Mouse (Mus musculus) myocyte (in vitro differentiated cells): ENCODE measurements around the gene Actn1. TPM values are rescaled to one million over a fixed set of nuclear protein-coding genes. Genes with fewer than 3 reads are reported as not detected.

Experiments
- H3K27me3 ChIP-seq: one replicate; pipeline ENCODE4 v1.6.1; 2011; ENCODE audit not compliant: control insufficient read depth, insufficient read depth, insufficient read length
- H3K36me3 ChIP-seq: one replicate; pipeline ENCODE4 v1.6.1; 2011; ENCODE audit not compliant: control insufficient read depth, insufficient read depth
- H3K4me2 ChIP-seq: one replicate; pipeline ENCODE4 v1.6.1; 2011; ENCODE audit warnings: low read depth, control low read depth
- H3K4me3 ChIP-seq: one replicate; pipeline ENCODE4 v1.5.1; 2011; ENCODE audit warnings: mild to moderate bottlenecking, control low read depth, moderate library complexity
- H3K79me2 ChIP-seq: one replicate; pipeline ENCODE4 v1.6.1; 2011; ENCODE audit not compliant: control insufficient read depth, insufficient read depth
- H3ac ChIP-seq: one replicate; pipeline ENCODE4 v1.6.1; 2011; ENCODE audit not compliant: control insufficient read depth, insufficient read length
- CEBPB ChIP-seq: IDR thresholded peaks from 2 replicates; pipeline ENCODE4 v1.6.1; 2011; ENCODE audit warnings: mild to moderate bottlenecking, moderate library complexity; ENCODE audit not compliant: poor library complexity, insufficient read depth, severe bottlenecking
- E2F4 ChIP-seq: IDR thresholded peaks from one replicate; pipeline ENCODE4 v1.6.1; 2011; ENCODE audit warnings: mild to moderate bottlenecking, control low read depth, moderate library complexity; ENCODE audit not compliant: insufficient read depth
- MAX ChIP-seq: IDR thresholded peaks from one replicate; pipeline ENCODE4 v1.6.1; 2011; ENCODE audit warnings: low read depth, mild to moderate bottlenecking, control low read depth
- MYOD1 ChIP-seq, 3 experiments: IDR thresholded peaks; one replicate each; pipeline ENCODE4 v1.6.1; 2011; ENCODE audit warnings: control low read depth in 2 of 3, low read depth in 2 of 3, mild to moderate bottlenecking in 2 of 3, moderate library complexity in 1 of 3; ENCODE audit not compliant: insufficient read length in 2 of 3, control insufficient read depth in 1 of 3
- MYOG ChIP-seq, 3 experiments: IDR thresholded peaks; one replicate each; pipeline ENCODE4 v1.6.1; 2011; ENCODE audit warnings: control low read depth in 2 of 3, low read depth in 2 of 3, mild to moderate bottlenecking in 2 of 3; ENCODE audit not compliant: insufficient read length in 2 of 3, control insufficient read depth in 1 of 3, insufficient read depth in 1 of 3
- POLR2A ChIP-seq: IDR thresholded peaks from one replicate; pipeline ENCODE4 v1.6.1; 2011; ENCODE audit warnings: low read depth, mild to moderate bottlenecking, control low read depth, moderate library complexity; ENCODE audit not compliant: insufficient read length
- POLR2AphosphoS2 ChIP-seq: IDR thresholded peaks from one replicate; pipeline ENCODE4 v1.6.1; 2011; ENCODE audit warnings: low read depth, control low read depth; ENCODE audit not compliant: insufficient read length
- REST ChIP-seq: IDR thresholded peaks from one replicate; pipeline ENCODE4 v1.6.1; 2011; ENCODE audit warnings: mild to moderate bottlenecking, control low read depth, moderate library complexity; ENCODE audit not compliant: insufficient read depth, insufficient read length
- SRF ChIP-seq: IDR thresholded peaks from one replicate; pipeline ENCODE4 v1.6.1; 2011; ENCODE audit warnings: low read depth; ENCODE audit not compliant: control insufficient read depth, insufficient read length
- TCF12 ChIP-seq: IDR thresholded peaks from one replicate; pipeline ENCODE4 v1.6.1; 2011; ENCODE audit warnings: mild to moderate bottlenecking, control low read depth; ENCODE audit not compliant: poor library complexity, insufficient read depth, severe bottlenecking
- TCF3 ChIP-seq: IDR thresholded peaks from one replicate; pipeline ENCODE4 v1.6.1; 2011; ENCODE audit warnings: low read depth, control low read depth; ENCODE audit not compliant: insufficient read length
- USF1 ChIP-seq: IDR thresholded peaks from one replicate; pipeline ENCODE4 v1.6.1; 2011; ENCODE audit warnings: low read depth, mild to moderate bottlenecking, control low read depth, moderate library complexity
- polyA plus RNA-seq: library from polyadenylated mRNA; unstranded; fragments of >200 nt; fragmentation: generic; extraction: Trizol; gene quantifications from one replicate; pipeline ENCODE4 v1.2.1, GENCODE M21; 2012; ENCODE audit warnings: missing spikeins

Gene Actn1
- polyA plus RNA-seq: 166 TPM

- peak within 1 kb of the TSS; percentile 55 for H3ac ChIP-seq
- TF ChIP-seq E2F4 (peak; percentile 21), CEBPB (no peak), MYOD1 (IDR thresholded peaks at IDR 0.05; ENCODE audit: control insufficient read depth in 1 of 3, insufficient read length in 2 of 3, low read depth in 2 of 3) (peak in 1 of 3 experiments; percentile 27), POLR2AphosphoS2 (no peak), REST (peak; percentile 38), MAX (no peak), POLR2A (peak; percentile 73), USF1 (peak; percentile 76), SRF (no peak)
- peak within 1 kb of the TSS; percentile 87 for H3K4me2 ChIP-seq
- H3K4me3 ChIP-seq: peak within 1 kb of the TSS; percentile 100
- peaks cover 47% of the 10 kb centered on the region for H3K79me2 ChIP-seq
- H3K27me3 ChIP-seq: no peaks in the 10 kb centered on the region
- no peaks in the 10 kb centered on the region for H3K36me3 ChIP-seq
Measured at GRCm38 (mm10) chr12:80260056-80260743, at the start of gene Actn1. TSS of gene Actn1 (minus strand) at chr12:80260371.

DNA sequence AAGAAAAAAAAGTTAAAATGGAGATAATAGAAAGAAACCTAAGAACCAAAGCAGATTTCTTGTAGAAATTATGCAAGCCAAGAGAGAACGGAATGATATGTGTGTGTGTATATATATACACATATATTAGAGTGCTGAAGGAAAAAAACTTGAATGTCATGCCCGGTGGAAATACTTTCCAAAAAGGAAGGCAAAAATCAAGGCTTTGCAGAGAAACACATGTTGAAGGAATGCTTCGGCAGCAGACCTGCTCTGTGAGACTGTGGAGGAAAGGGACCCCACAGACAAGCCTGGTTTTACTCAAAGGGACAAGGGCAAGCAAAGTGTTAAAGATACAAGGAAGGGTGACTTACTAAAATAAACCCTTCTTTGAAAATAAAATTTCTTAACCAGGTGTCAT is 47.4 kb upstream of the Actn1 start:
- Histone ChIP-seq H3K27me3 (no peaks in the 10 kb centered on the region), H3K4me2 (no peak overlapping the region), H3ac (no peak overlapping the region), H3K4me3 (no peak overlapping the region), H3K36me3 (no peaks in the 10 kb centered on the region), H3K79me2 (no peaks in the 10 kb centered on the region)
- TF ChIP-seq TCF3 (no peak), TCF12 (no peak), POLR2AphosphoS2 (no peak), E2F4 (no peak), MAX (no peak), SRF (no peak), USF1 (no peak), CEBPB (no peak), REST (no peak), MYOG (IDR thresholded peaks at IDR 0.05; ENCODE audit: control insufficient read depth in 1 of 3, insufficient read depth in 1 of 3, insufficient read length in 2 of 3, low read depth in 2 of 3) (no peak), MYOD1 (IDR thresholded peaks at IDR 0.05; ENCODE audit: control insufficient read depth in 1 of 3, insufficient read length in 2 of 3, low read depth in 2 of 3) (no peak), POLR2A (no peak)

DNA sequence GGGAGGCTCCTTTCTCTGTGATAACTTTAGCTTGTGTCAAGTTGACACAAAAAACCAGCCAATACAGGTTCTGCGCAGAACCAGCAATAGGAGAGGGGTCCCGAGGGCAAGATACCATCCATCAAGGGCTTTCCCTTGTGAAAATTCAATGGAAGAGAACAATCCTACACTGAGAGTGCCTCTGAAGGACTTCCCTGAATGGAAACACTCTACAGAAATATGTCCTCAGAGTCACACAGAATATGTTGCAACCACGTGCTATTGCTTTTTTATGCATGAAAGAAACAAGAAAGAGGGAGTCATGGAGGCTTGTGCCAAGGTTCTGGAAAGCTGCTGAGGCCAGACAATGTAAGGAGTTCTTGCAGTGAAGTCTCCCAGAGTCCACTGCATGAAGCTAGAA is 44.3 kb upstream of the Actn1 start:
- H3ac ChIP-seq: no peak overlapping the region
- TF ChIP-seq POLR2AphosphoS2 (no peak), MYOG (IDR thresholded peaks at IDR 0.05; ENCODE audit: control insufficient read depth in 1 of 3, insufficient read depth in 1 of 3, insufficient read length in 2 of 3, low read depth in 2 of 3) (no peak), E2F4 (no peak), TCF12 (no peak), USF1 (no peak), SRF (no peak), CEBPB (no peak), TCF3 (no peak), MYOD1 (IDR thresholded peaks at IDR 0.05; ENCODE audit: control insufficient read depth in 1 of 3, insufficient read length in 2 of 3, low read depth in 2 of 3) (no peak), MAX (no peak), POLR2A (no peak), REST (no peak)
- no peaks in the 10 kb centered on the region for H3K27me3 ChIP-seq
- no peak overlapping the region for H3K4me3 ChIP-seq
- H3K4me2 ChIP-seq: no peak overlapping the region
- no peaks in the 10 kb centered on the region for H3K79me2 ChIP-seq
- H3K36me3 ChIP-seq: no peaks in the 10 kb centered on the region

DNA sequence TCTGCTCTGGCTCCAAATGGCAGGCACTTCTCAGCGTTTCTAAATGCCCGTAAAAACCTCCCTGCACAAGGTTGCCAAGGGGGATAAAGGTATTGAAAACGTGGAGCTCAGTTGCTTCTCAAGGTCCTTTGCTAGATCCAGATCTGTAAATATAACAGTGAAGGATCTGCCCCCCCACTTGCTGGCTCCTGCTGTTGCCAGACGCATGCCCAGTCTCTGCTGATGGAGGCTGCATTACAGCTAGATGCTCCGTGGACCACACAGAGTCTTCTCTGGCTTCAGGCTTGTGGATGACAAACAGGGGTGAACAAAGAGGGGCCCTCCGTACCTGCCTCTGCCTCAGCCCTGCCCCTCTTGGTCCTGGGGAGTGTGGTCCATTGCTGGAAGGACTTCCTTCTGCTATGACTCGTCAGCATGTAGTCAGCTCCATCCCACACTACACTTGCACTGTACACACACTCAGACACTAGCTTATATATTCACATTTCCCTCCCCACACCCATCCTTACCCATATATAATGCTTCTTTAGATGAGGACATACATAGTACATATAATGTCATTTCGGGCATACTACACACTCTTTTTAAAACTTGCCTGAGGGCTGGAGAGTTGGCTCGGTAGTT is 40.8 kb upstream of the Actn1 start:
- Histone ChIP-seq H3K36me3 (no peaks in the 10 kb centered on the region), H3K4me2 (no peak overlapping the region), H3K4me3 (no peak overlapping the region), H3K27me3 (no peaks in the 10 kb centered on the region), H3ac (no peak overlapping the region), H3K79me2 (no peaks in the 10 kb centered on the region)
- TF ChIP-seq MYOD1 (IDR thresholded peaks at IDR 0.05; ENCODE audit: control insufficient read depth in 1 of 3, insufficient read length in 2 of 3, low read depth in 2 of 3) (no peak), MAX (no peak), REST (no peak), TCF12 (no peak), MYOG (IDR thresholded peaks at IDR 0.05; ENCODE audit: control insufficient read depth in 1 of 3, insufficient read depth in 1 of 3, insufficient read length in 2 of 3, low read depth in 2 of 3) (no peak), CEBPB (no peak), POLR2A (no peak), E2F4 (no peak), TCF3 (no peak), USF1 (no peak), POLR2AphosphoS2 (no peak), SRF (no peak)
